7 mouse cellular contexts compared by ENCODE assay signal in genomic region chr8:79398251-79398981, GRCm38 (mm10). TPM values are rescaled to one million over a fixed set of nuclear protein-coding genes. Genes with fewer than 3 reads are reported as not detected.
A peak's percentile ranks its signal among the peaks of the same experiment; 100 is the strongest.
DNase-seq lines count a peak whose midpoint lies in the region; ATAC-seq and TF ChIP-seq lines count a peak whose summit lies in the region.

No protein-coding gene starts in this region.

- TF ChIP-seq EP300 in heart, postnatal 0 days (IDR thresholded peaks at IDR 0.05; ENCODE audit: low read depth) = no peak

- WGBS in embryonic facial prominence, embryonic 10.5 days = under 1% methylated on average over 67 of the region's 68 CpGs
- under 1% methylated on average over 57 of the region's 68 CpGs for WGBS in heart, postnatal 0 days

- H3K27me3 ChIP-seq in Patski = no peaks in the 10 kb centered on the region
- no peaks in the 10 kb centered on the region for H3K27me3 ChIP-seq in embryonic facial prominence, embryonic 10.5 days (replicated peaks; ENCODE audit: low read depth, poor library complexity, severe bottlenecking)
- H3K27me3 ChIP-seq in heart, postnatal 0 days (ENCODE audit: control insufficient read depth, insufficient read depth, low read length) = no peaks in the 10 kb centered on the region

- peak overlapping the region; percentile 92 for H3K4me2 ChIP-seq in heart, postnatal 0 days (ENCODE audit: low read depth, low read length)

- 0 out of 2 replicates have a peak, but pooled peaks cover 6% of the 10 kb centered on the region for H3K36me3 ChIP-seq in embryonic facial prominence, embryonic 10.5 days (replicated peaks)
- no peaks in the 10 kb centered on the region for H3K36me3 ChIP-seq in heart, postnatal 0 days (replicated peaks; ENCODE audit: control insufficient read depth, insufficient read depth, low read length)

- peak; percentile 58 for DNase-seq in CD4-positive, CD25-positive, alpha-beta regulatory T cell, adult 2 months (ENCODE audit: low read depth, low spot score)
- no peak for DNase-seq in Patski (ENCODE audit: low read depth, low spot score)
- peak; percentile 76 for DNase-seq in embryonic facial prominence, embryonic 10.5 days (ENCODE audit: low spot score)
- peak; percentile 67 for DNase-seq in heart, postnatal 0 days (ENCODE audit: low spot score)
- peak; percentile 29 to 30 for DNase-seq in layer of hippocampus, postnatal 25 days (ENCODE audit: extremely low spot score in 1 of 2, low spot score in 1 of 2)
- DNase-seq in right cerebral cortex, postnatal 4 days = peak; percentile 64

- H3K9me3 ChIP-seq in embryonic facial prominence, embryonic 10.5 days = no peaks in the 10 kb centered on the region
- no peaks in the 10 kb centered on the region for H3K9me3 ChIP-seq in heart, postnatal 0 days (replicated peaks; ENCODE audit: control insufficient read depth, low read length)

- H3K27ac ChIP-seq in embryonic facial prominence, embryonic 10.5 days (replicated peaks) = peak overlapping the region; percentile 100
- peak overlapping the region; percentile 96 for H3K27ac ChIP-seq in heart, postnatal 0 days (ENCODE audit: low read depth)

- TF ChIP-seq CTCF in Patski (IDR thresholded peaks at IDR 0.05) = no peak
- no peak for TF ChIP-seq CTCF in heart, postnatal 0 days (IDR thresholded peaks at IDR 0.05; ENCODE audit: low read depth)

- peak overlapping the region; percentile 96 for H3K4me3 ChIP-seq in embryonic facial prominence, embryonic 10.5 days
- peak overlapping the region; percentile 99 for H3K4me3 ChIP-seq in heart, postnatal 0 days (ENCODE audit: low read depth, low read length)

- peak; percentile 38 for ATAC-seq in Patski
- peak; percentile 28 for ATAC-seq in heart, postnatal 0 days (ENCODE audit: insufficient read depth, low read depth)
- ATAC-seq in megakaryocyte, adult 5-6 weeks (ENCODE audit: poor library complexity, severe bottlenecking) = peak; percentile 47

- POLR2A ChIA-PET in Patski (lab: Charles Lee) = no interaction called here

- CTCF ChIA-PET in Patski (lab: Charles Lee) = no interaction called here

- H3K9ac ChIP-seq in heart, postnatal 0 days (replicated peaks; ENCODE audit: low read depth, low read length) = peak overlapping the region; percentile 99

- H3K4me1 ChIP-seq in embryonic facial prominence, embryonic 10.5 days = peaks cover 29% of the 10 kb centered on the region
- H3K4me1 ChIP-seq in heart, postnatal 0 days (ENCODE audit: control insufficient read depth, insufficient read depth) = peaks cover 21% of the 10 kb centered on the region; the same call in 1 of the 2 replicates

- in situ Hi-C loops in Patski (cut with MboI; ENCODE audit: low pct_unique_long_range_greater_than_20kb) = loop anchor here (10.0 kb wide), 1 partner anchor 186 kb away; no protein-coding TSS in a partner anchor

RNA-seq across cellular contexts. Expression of gene Smad1, which starts 0.9 kb away (rescaled TPM):
- polyA plus RNA-seq in Patski (2021) = 31.5 TPM
- 41.5 and 42.8 TPM in 2 replicates for polyA plus RNA-seq in embryonic facial prominence, embryonic 10.5 days (2016; fragmentation: Nextera tagmentation; extraction: Ambion mirVana)
- 22.8 and 31.5 TPM in 2 replicates for total RNA-seq in heart, postnatal 0 days (2014; rRNA removed; ENCODE audit: low replicate concordance)
- polyA plus RNA-seq in heart, postnatal 0 days (2015; fragmentation: Nextera tagmentation; extraction: Ambion mirVana) = 13.4 and 14.0 TPM in 2 replicates
- 10 to 100 TPM; 23.9 to 24.4 TPM for total RNA-seq in layer of hippocampus, postnatal 25 days (2021)
- total RNA-seq in megakaryocyte, adult 5-6 weeks (2015) = 14.3 and 17.1 TPM in 2 replicates
- 14.1 and 21.6 TPM in 2 replicates for total RNA-seq in megakaryocyte, adult 5-6 weeks (2017)
